Mouse (Mus musculus) layer of hippocampus, adult 18-20 months (tissue): ENCODE data around the gene Glg1. TPM values are rescaled to one million over a fixed set of nuclear protein-coding genes. Genes with fewer than 3 reads are reported as not detected.
A peak's percentile ranks its signal among the peaks of the same experiment; 100 is the strongest.
"Not testable (repeated sequence)": the region's sequence is repeated elsewhere in the genome, so short reads cannot be mapped to it uniquely, and the experiment has no call there.

Experiments
- DNase-seq, 2 experiments: peaks; one replicate each; pipeline ENCODE4 v3.0.0; 2022; ENCODE audit warnings: low spot score in 2 of 2
- total RNA-seq, 2 experiments: library from RNA; stranded (reverse); gene quantifications; 2 replicates each; pipeline ENCODE4 v1.2.3; 2021

The Glg1 gene
- total RNA-seq, 2 experiments from 2014 or later, result 139 to 143 TPM

DNA sequence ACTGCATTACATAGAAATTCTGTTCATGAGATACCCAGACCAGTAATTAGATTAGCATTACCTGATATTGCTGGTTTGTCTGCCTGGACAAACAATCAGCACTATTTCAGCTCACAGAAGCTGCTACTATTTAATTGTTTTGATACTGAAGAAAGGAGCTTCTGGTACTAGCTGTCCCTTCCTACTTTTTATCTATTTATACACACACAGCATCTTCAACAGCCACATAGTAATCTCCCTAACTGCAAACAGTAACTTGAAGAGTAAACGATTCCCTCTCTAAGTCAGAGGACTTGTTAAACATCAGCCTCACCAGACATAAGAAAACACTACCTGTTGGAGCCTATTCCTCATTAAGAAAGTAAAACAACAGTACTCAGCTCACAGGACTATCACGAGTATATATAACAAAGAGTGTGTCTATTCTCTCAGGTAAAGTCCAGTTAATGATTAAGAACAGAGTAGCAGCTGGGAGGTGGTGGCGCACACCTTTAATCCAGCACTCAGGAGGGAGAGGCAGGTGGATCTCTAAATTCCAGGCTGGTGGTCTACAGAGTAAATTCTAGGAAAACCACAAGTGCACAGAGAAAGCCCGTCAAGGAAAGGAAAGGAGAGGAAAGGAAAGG, 6.4 kb downstream of the Glg1 start:
- DNase-seq, result no peak

DNA sequence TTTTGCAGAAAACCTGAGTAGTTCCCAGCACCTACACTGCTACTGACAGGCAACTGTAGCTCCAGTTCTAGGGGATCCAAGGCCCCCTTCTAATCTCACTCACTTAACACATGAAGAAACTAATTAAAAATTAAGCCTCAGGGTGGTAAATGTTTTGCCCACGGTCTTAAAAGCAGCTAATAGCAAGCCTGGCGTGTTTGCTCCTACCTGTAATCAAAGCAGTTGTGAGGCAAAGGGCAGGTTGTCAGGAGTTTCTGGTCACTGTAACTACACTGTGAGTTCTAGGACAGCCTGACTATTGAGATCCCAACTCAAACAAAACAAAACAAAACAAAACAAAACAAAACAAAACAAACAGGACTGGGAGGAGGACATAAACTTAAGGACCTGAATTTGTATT, 8.9 kb downstream of the Glg1 start:
- DNase-seq, result no peak

DNA sequence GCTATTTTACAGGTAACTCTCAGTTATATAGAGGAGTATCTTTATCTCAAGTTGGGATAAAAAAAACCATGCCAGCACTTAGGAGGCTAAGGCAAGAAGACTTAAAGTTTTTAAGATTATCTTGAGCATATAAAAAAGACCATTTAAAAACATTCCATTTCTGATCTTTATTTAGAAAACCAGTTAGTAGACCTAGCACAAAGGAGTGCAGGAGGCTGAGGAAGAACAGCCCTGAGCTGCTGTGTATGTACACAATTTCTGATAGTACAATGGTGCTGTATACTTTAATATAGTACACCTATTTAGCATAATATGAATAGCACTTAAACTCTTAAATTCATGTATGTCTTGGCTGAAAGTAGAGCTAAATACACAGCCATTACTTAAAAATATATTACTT, 10.9 kb downstream of the Glg1 start:
- DNase-seq, result no peak

DNA sequence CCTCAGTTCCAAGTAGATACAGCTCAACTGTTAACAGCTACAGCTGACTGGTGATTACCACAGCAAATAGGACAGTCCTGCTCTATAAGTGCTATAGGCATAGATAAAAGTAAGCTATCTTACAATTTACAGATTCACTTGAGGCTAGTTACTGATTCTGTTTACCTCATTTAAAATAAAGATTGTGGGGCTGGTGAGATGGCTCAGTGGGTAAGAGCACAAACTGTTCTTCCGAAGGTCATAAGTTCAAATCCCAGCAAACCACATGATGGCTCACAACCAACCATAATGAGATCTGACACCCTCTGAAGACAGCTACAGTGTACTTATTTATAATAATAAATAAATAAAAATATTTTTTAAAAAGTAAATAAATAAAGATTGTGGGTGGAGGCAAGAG, 12.2 kb downstream of the Glg1 start:
- not testable (repeated sequence) for DNase-seq

DNA sequence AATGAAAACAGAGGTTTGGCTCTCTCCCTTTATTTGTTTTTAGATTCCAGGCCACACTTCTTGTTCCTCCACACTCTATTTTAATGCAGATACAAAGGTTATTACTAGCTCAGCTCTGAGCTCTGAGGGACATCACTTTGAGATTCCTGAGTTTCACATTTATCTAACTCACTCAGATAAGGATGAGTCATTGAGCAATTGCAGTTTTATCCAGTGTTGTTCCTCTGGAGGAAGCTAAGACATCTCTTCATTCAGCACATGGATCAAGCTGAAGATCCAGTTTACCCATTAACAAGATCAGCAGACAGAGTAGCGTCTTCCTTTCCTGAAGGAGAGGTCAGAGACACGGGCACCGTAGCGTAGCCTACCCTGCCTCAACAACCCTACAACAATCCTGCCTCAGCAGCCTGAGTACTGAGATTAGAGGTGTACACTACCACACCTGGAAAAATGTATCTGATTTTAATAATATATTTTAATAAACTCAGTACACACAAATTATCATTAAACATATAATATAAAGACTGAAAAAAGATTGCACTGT, 12.7 kb downstream of the Glg1 start:
- DNase-seq, result no peak

DNA sequence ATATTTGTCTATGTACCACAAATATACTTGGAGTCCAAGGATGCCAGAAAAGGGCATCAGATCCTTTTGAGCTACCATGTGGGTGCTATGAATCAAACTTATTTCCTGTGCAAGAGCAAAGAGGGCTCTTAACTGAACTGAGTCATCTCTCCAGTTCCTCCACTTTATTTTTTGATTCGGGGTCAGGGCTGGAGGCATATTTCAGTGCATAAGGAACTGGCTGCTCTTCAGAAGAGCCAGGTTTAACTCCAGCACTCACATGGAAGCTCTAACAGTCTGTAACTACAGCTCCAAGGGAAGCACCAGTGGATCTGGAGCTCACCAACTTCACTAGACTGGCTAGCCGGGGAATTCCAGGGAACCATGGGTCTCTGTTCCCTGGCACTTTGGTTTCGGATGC, 21.7 kb downstream of the Glg1 start:
- DNase-seq, result no peak

DNA sequence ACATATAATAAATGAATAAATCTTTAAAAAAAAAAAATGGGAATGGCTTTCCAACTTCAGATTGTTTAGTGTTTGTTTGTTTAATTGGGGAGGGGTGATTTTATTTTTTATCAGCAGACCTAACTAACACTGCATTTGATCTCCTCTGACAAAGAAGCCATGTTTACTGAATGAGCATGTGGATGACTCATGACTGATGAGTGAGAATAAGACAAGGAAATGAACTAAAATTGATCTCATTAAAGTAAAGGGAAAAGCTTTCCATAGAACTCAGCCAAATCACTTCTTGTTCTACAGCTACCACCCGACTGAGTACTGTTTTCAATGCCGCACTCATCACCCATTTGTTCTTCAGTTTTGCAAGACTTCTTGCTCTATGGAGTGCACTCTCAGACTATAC, 25.3 kb downstream of the Glg1 start:
- no peak for DNase-seq

DNA sequence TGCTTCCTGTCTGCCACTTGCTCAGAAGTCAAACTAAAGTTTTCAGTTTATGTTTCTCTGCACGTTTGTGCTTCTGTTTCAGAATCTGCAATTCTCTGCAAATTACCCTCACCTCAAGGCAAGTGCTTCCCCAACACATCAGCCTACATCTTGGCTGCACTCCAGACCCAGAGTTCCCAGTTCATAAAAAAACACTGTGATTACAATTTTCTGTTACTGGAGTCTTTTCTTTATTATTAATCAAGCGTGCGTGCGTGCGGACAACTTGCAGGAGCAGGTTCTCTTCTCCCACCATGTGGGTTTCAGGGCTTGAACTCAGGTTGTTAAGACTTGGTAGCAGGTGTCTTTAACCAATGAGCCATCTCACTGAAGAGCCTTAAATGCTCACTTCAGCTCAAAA, 34.9 kb downstream of the Glg1 start:
- peak; percentile 6 to 52 for DNase-seq

DNA sequence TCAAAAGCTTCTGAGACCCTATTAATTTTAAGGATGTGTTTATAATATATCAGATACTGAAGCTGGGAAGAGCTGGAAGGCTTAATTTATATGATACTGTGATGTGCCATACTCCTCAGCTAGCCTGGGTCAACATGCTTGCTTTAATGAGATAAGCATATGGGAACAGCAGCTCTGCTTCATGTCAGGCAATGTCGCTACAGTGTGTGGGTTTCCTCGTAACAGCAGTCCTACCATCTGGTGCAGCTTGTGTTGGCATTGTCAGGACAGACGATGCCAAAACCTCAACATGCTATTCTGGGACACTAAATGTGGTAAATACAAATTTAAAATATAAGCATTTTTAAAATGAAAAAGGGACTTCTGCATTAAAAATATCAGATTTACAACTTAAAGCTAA, 40.9 kb downstream of the Glg1 start:
- peak; percentile 76 to 94 for DNase-seq

DNA sequence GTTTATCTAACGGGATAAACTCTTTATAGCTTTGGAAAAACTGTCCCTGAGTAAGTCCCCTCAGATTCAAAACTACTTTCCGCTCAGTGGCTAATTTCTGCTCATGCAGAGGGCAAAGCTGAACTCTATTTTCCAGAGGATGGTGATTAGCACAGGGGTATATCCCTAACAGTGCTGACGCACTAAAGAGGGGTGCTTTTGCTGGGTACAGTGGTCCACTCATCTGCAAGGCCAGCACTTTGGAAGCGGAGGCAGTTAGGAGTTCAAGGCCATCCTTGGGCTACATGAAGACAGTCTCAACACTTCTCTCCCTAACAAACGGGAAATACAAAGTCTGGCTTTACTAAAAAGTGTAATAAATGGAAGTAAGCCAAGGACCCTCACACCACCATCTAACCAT, 45.6 kb downstream of the Glg1 start:
- no peak for DNase-seq

DNA sequence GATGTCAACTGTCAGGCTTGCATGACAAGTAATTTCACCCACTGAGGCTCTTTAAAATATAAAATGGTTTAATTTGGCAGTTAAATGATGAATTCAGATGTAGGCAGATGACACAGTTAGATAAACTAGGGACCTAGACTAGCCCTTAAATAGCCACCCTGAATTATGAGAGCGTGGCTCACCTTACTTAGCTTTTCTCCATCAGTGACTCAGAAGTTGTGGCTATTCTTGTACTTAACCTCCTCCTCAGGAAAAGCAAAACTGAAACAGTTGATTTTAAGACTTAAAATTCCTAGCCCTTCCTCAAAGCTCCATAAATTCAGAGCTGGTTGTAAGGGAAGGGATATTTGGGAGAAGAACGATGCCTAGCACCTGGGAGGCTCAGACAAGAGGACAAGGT, 47.8 kb downstream of the Glg1 start:
- DNase-seq, result no peak

DNA sequence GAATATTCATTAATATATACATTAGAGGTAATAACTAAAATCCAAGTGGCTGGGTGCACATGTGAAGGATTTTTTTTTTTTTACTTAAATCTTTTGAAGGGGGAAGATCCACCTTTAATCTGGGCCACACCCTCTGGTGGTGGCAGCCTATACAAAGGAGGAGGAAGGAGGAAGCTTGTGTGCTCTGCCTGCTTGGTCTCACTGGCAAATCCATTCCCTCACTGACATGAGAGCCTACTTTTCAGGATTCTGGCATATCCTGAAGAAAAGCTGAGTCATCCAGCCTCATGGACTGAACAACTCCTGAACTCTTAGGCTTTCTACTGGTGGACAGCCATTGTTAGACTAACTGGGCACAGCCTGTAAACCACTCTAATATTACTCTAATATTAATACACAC, 49.1 kb downstream of the Glg1 start:
- DNase-seq, result no peak

DNA sequence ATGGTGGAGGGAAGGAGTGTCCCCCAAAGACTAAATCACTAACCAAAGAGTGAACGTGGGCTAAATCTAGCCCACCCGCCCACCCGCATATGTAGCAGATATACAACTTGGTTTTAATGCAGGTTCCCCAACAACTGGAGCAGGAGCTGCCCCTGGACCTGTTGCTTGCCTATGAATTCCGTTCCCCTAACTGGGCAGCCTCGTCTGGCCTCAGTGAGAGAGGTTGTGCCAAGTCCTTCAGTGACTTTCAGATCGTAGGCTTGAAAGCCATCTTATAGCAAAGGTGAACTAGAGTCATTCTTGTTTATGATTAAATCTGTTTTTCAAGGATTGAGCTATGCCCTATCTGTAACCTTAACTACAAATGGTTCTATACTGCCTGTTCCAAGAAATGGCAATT, 52.7 kb downstream of the Glg1 start:
- DNase-seq, result no peak

DNA sequence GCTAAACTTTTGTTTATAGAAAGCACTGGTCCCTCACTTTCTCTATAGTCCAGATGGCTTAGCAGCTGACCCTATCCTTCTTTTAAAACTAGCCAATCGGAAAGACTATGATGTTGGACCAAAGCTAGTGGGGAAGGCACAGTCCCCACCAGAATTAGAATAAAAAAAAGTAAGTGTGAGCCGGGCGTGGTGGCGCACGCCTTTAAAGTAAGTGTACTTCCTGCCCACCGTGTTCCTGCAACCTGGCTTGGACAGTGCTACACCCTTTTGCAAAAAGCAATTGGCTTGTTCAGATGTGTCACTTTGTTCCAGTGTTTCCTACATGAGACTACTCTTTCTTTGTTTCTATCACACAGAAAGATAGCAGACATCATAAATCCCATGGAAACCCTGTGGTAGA, 54.0 kb downstream of the Glg1 start:
- DNase-seq, result no peak

DNA sequence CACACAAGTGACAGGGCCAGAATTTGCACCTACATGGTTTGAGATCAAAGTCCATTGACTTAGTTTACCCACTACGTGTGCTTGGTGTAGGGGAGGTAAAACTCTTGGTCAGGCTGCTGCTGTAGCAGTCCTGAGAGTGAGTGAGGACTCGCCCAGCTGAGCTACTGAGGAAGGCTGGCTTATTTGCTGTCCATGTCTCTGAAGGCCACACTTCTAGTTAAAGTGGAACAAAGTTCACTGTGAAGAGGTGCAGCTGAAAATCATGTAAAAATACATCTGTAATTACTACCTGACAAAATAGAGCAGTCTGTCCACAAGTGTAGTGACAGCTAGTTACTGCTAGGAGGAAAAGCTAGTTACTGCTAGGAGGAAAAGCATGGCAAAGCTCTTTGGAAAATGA, 55.7 kb downstream of the Glg1 start:
- no peak for DNase-seq

DNA sequence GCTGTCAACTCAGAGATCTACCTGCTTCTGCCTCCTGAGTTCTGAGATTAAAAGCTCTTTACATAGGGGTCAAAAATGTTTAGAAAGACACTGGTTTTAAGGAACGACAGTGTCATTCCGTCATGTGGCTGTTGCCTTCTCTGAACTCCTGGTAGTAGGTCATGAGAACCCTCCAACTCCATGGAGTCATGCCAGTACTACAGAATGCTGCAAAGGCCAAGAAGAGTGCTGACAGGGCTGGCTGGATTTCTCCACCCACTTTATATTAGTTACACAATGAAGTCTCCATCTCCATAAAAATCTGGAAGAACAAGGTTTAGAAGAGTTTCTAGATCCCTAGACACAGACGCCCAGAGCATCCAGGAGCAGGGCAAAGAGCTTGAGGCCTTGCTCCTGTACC, 61.0 kb downstream of the Glg1 start:
- no peak for DNase-seq

DNA sequence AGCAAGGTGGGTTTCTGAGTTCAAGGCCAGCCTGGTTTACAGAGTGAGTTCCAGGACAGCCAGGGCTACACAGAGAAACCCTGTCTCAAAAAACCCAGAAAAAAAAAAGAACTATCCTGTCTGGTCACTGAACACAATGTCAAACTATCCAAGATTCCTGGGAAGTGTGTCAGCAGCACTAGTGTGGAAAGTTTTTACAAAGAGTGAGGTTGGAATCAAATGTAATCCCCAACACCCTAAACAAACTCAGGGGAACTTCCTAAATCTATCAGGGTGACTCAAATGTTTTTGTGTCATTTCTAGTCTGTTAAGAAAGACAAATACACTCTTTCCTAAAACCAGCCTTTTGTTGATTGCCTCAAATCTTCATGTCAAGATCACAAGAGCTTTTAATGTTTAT, 62.8 kb downstream of the Glg1 start:
- DNase-seq, result no peak

DNA sequence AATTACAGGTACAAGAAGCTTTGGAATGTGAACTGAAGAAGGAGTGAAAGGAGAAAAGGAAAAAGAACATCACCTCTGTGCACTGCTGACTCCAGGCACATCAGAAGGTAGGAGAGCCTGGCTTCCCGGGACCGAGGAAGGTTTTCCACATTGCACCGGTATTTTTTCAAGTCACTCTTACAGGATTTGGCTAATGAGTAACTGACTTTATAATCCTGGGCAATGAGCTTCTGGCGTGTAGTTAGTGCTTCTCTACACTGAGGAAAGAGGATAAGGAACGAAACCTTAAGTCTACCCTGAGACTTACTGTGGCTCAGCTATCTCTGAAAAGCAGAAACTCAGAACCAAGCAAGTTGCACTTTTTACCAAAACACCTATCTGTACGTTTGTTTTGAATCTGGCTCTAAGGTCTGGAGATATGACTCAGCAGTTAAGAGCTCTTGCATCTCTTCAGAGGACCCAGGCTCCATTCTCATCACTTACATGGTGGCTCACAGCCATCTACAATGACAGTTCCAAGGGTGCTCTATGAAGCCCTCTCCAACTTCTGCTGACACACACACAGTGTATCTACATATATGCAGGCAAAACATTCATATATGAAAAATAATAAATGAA, 70.3 kb downstream of the Glg1 start:
- DNase-seq, result no peak

DNA sequence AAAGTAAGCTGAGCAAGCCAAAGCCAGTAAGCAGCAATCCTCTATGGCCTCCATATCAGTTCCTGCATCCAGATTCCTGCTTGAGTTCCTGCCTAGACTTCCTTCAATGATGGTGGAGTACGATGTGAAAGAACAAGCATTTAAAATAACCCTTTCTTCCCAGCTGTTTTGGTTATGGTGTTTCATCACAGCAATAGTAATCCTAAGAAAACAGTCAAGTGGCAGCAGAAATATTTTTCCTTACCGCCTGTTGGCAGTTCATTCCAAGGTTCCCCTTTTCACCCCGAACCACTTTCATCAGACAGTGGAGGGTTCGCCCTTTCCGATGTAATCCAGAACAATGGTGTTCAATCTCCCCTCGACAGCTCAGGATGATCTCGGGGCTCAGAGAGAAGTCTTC, 71.5 kb downstream of the Glg1 start:
- DNase-seq, result no peak

DNA sequence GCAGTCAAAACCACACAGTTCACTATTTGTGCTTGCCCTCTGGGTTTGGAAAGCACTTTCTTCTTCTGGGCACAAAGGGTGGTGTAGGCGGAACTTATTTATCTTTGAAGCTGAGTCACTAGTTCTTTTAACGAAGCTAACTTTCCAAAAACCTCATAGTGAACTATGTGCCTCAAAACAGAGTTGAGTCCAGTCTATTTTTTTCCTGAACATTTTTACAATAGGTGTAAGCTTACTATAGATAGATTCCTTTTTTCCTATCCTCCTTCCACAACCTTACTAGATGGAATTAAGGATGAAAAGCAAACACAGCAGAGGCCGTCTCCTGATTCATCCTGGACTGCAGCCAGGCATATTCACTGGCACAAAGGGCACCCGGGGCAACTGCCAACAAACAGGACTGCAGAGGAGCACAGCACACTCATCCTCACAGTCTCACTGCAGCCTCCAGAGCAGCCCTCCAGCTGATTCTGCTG, 73.5 kb downstream of the Glg1 start:
- DNase-seq, result peak; percentile 17 to 55

DNA sequence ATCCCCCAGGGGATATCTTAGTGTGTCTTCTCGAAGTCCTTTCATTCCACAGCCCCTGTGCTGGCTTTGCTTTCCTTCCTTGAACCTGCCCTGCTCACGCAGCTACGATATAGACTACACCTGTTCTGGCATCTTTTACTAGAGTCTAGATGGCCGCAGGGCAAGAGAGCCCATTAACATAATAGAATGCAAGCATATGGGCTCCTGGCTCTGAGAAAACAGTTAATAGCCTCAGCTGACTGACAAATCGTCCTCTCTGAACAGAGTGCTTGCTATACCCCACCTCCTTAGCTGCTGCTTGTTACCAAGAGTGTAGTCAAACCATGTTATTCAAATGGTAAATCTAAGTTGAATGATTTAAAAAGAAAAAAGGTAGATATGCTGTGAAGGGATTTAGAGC, 87.4 kb downstream of the Glg1 start:
- no peak for DNase-seq

DNA sequence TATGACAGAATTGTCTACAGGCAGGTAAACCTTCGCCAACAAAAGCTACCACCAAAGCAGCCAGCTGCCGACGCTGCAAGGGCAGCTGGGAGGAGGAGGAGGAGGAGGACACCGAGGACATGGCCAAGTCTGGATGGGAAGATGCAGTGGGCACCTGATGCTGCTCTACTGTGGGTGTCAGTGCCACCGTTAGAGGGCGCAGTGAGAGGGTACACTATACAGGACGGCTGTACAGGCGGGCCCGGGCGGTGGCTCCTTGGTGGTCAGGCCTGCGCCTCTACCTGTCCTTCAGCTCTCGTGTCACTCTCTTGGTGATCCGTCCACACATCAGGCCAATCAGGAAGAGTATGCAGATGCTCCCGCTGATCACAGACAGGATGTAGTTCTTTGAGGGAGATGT, 101.4 kb downstream of the Glg1 start:
- DNase-seq, result peak in 1 of 2 experiments; percentile 61
